Mouse (Mus musculus) neural tube, embryonic 15.5 days (tissue): Measurements from ENCODE around the gene Dnah1. TPM values are rescaled to one million over a fixed set of nuclear protein-coding genes. Genes with fewer than 3 reads are reported as not detected.

Experiments used
- ATAC-seq: fragments of 200-750 bp; cut with Nextera tagmentation; 2 replicates; pipeline ENCODE4 v1.8.0; 2017; ENCODE audit warnings: mild to moderate bottlenecking, moderate TSS enrichment, moderate library complexity; ENCODE audit not compliant: low FRiP score
- H3K27ac ChIP-seq: fragments of 300-500 bp; sonication (generic); replicated peaks from 2 replicates; pipeline ENCODE4 v1.5.1; 2015; ENCODE audit warnings: mild to moderate bottlenecking, inconsistent platforms
- H3K27me3 ChIP-seq: fragments of 300-500 bp; sonication (generic); replicated peaks from 2 replicates; pipeline ENCODE4 v1.6.1; 2015; ENCODE audit warnings: inconsistent platforms
- H3K36me3 ChIP-seq: fragments of 300-500 bp; sonication (generic); 2 replicates; pipeline ENCODE4 v1.6.1; 2015; ENCODE audit warnings: inconsistent platforms
- H3K4me1 ChIP-seq: fragments of 300-500 bp; sonication (generic); 2 replicates; pipeline ENCODE4 v1.6.1; 2015; ENCODE audit warnings: inconsistent platforms
- H3K4me2 ChIP-seq: fragments of 300-500 bp; sonication (generic); 2 replicates; pipeline ENCODE4 v1.6.1; 2015; ENCODE audit warnings: inconsistent platforms, mild to moderate bottlenecking, moderate library complexity
- H3K4me3 ChIP-seq: fragments of 300-500 bp; sonication (generic); replicated peaks from 2 replicates; pipeline ENCODE4 v1.5.1; 2015; ENCODE audit warnings: mild to moderate bottlenecking, inconsistent platforms
- H3K9ac ChIP-seq: fragments of 300-500 bp; sonication (generic); replicated peaks from 2 replicates; pipeline ENCODE4 v1.6.1; 2015; ENCODE audit warnings: mild to moderate bottlenecking, inconsistent platforms
- H3K9me3 ChIP-seq: fragments of 300-500 bp; sonication (generic); replicated peaks from 2 replicates; pipeline ENCODE4 v1.6.1; 2016; ENCODE audit warnings: inconsistent platforms
- WGBS: fragments of 180-500 bp; shearing (Covaris S2); methylation state at CpG from one replicate; pipeline ENCODE4 v1.1.7; 2015; ENCODE audit warnings: mixed read lengths; 5-methylcytosine and 5-hydroxymethylcytosine counted together
- polyA plus RNA-seq: library from polyadenylated mRNA; unstranded; fragments of >200 nt; fragmentation: Nextera tagmentation; extraction: Ambion mirVana; gene quantifications from 2 replicates; pipeline ENCODE4 v1.2.1, GENCODE M21; 2015

The Dnah1 gene
- polyA plus RNA-seq, 1 experiment from 2014 or later: 3.0 TPM

- peaks cover 25% of the 10 kb centered on the region for H3K4me1 ChIP-seq
- peaks cover 40% of the 10 kb centered on the region for H3K36me3 ChIP-seq
- peak overlapping the region; percentile 97 for H3K27ac ChIP-seq
- peak overlapping the region; percentile 97 for H3K9ac ChIP-seq
- H3K4me3 ChIP-seq: peak overlapping the region; percentile 67
- 2% methylated on average over 18 of the region's 18 CpGs for WGBS
- peak overlapping the region; percentile 86 for H3K4me2 ChIP-seq
- H3K27me3 ChIP-seq: no peaks in the 10 kb centered on the region
- no peaks in the 10 kb centered on the region for H3K9me3 ChIP-seq
- no peak; the same call in none of the 2 replicates for ATAC-seq
These were observed 72.1 kb downstream of the Dnah1 start for GRCm38 (mm10) chr14:31251626-31252025.

GRCm38 (mm10) chr14:31251084-31251604 is 72.6 kb downstream of the Dnah1 start, which contains the start of the genes Phf7 and Bap1:
Gene Phf7 (minus strand): TSS chr14:31251317.
Gene Bap1 (plus strand): TSS chr14:31251450.
- peak; percentile 94 for ATAC-seq
- under 1% methylated on average over 74 of the region's 75 CpGs for WGBS
- H3K27me3 ChIP-seq: no peaks in the 10 kb centered on the region
- no peaks in the 10 kb centered on the region for H3K9me3 ChIP-seq
- peak within 1 kb of the TSS; percentile 97 for H3K27ac ChIP-seq
- peaks cover 25% of the 10 kb centered on the region for H3K4me1 ChIP-seq
- peaks cover 35% of the 10 kb centered on the region for H3K36me3 ChIP-seq
- peak within 1 kb of the TSS; percentile 97 for H3K9ac ChIP-seq
- peak within 1 kb of the TSS; percentile 86 for H3K4me2 ChIP-seq
- peak within 1 kb of the TSS; percentile 67 for H3K4me3 ChIP-seq

GRCm38 (mm10) chr14:31250222-31251083 is 73.2 kb downstream of the Dnah1 start:
- 21% methylated on average over 38 of the region's 38 CpGs for WGBS
- peak overlapping the region; percentile 86 for H3K4me2 ChIP-seq
- peak overlapping the region; percentile 97 for H3K27ac ChIP-seq
- peaks cover 28% of the 10 kb centered on the region for H3K36me3 ChIP-seq
- H3K9me3 ChIP-seq: no peaks in the 10 kb centered on the region
- peaks cover 25% of the 10 kb centered on the region for H3K4me1 ChIP-seq
- H3K27me3 ChIP-seq: no peaks in the 10 kb centered on the region
- peak; percentile 91; the same call in 1 of the 2 replicates for ATAC-seq
- H3K4me3 ChIP-seq: peak overlapping the region; percentile 67
- H3K9ac ChIP-seq: peak overlapping the region; percentile 97

GRCm38 (mm10) chr14:31248396-31248795 is 75.3 kb downstream of the Dnah1 start:
- 92% methylated on average over 6 of the region's 6 CpGs for WGBS
- H3K4me3 ChIP-seq: no peak overlapping the region
- H3K9ac ChIP-seq: no peak overlapping the region
- no peaks in the 10 kb centered on the region for H3K27me3 ChIP-seq
- H3K4me1 ChIP-seq: peaks cover 22% of the 10 kb centered on the region
- no peaks in the 10 kb centered on the region for H3K9me3 ChIP-seq
- H3K4me2 ChIP-seq: no peak overlapping the region
- no peak overlapping the region for H3K27ac ChIP-seq
- H3K36me3 ChIP-seq: peaks cover 8% of the 10 kb centered on the region
- no peak for ATAC-seq

- ATAC-seq: no peak
- WGBS: 80% methylated on average over 1 of the region's 1 CpGs
- Histone ChIP-seq H3K4me2 (no peak overlapping the region), H3K27ac (no peak overlapping the region), H3K36me3 (no peaks in the 10 kb centered on the region), H3K4me3 (no peak overlapping the region), H3K27me3 (no peaks in the 10 kb centered on the region), H3K9ac (no peak overlapping the region), H3K9me3 (no peaks in the 10 kb centered on the region), H3K4me1 (peaks cover 8% of the 10 kb centered on the region)
These were observed 77.8 kb downstream of the Dnah1 start for GRCm38 (mm10) chr14:31245946-31246345.

GRCm38 (mm10) chr14:31244777-31245176 is 78.9 kb downstream of the Dnah1 start:
- no peak overlapping the region for H3K27ac ChIP-seq
- H3K4me3 ChIP-seq: no peak overlapping the region
- no peak for ATAC-seq
- WGBS: 89% methylated on average over 1 of the region's 1 CpGs
- H3K9ac ChIP-seq: no peak overlapping the region
- H3K27me3 ChIP-seq: no peaks in the 10 kb centered on the region
- H3K4me2 ChIP-seq: no peak overlapping the region
- H3K4me1 ChIP-seq: peaks cover under 1% of the 10 kb centered on the region; the same call in 1 of the 2 replicates
- no peaks in the 10 kb centered on the region for H3K9me3 ChIP-seq
- H3K36me3 ChIP-seq: no peaks in the 10 kb centered on the region

GRCm38 (mm10) chr14:31240528-31240927 is 83.2 kb downstream of the Dnah1 start:
- ATAC-seq: no peak
- Histone ChIP-seq H3K9ac (no peak overlapping the region), H3K4me3 (no peak overlapping the region), H3K27me3 (no peaks in the 10 kb centered on the region), H3K36me3 (no peaks in the 10 kb centered on the region), H3K27ac (no peak overlapping the region), H3K9me3 (no peaks in the 10 kb centered on the region), H3K4me2 (no peak overlapping the region), H3K4me1 (no peaks in the 10 kb centered on the region)
- WGBS: 79% methylated on average over 3 of the region's 3 CpGs

- no peak overlapping the region for H3K4me2 ChIP-seq
- H3K36me3 ChIP-seq: no peaks in the 10 kb centered on the region
- no peak overlapping the region for H3K9ac ChIP-seq
- no peak for ATAC-seq
- 88% methylated on average over 7 of the region's 7 CpGs for whole genome bisulfite sequencing
- H3K4me3 ChIP-seq: no peak overlapping the region
- peaks cover 4% of the 10 kb centered on the region; the same call in 1 of the 2 replicates for H3K4me1 ChIP-seq
- H3K27ac ChIP-seq: no peak overlapping the region
- no peaks in the 10 kb centered on the region for H3K27me3 ChIP-seq
- no peaks in the 10 kb centered on the region for H3K9me3 ChIP-seq
These were observed 86.4 kb downstream of the Dnah1 start for GRCm38 (mm10) chr14:31237101-31237882.

- no peak overlapping the region for H3K9ac ChIP-seq
- H3K36me3 ChIP-seq: no peaks in the 10 kb centered on the region
- H3K4me2 ChIP-seq: no peak overlapping the region; the same call in 1 of the 2 replicates
- H3K27ac ChIP-seq: 0 out of 2 replicates have a peak overlapping the region, but pooled peaks have one; percentile 37
- H3K9me3 ChIP-seq: no peaks in the 10 kb centered on the region
- no peak overlapping the region for H3K4me3 ChIP-seq
- 19% methylated on average over 11 of the region's 11 CpGs for WGBS
- peaks cover 4% of the 10 kb centered on the region; the same call in 1 of the 2 replicates for H3K4me1 ChIP-seq
- ATAC-seq: peak; percentile 79
- H3K27me3 ChIP-seq: no peaks in the 10 kb centered on the region
These were observed 89.6 kb downstream of the Dnah1 start for GRCm38 (mm10) chr14:31233996-31234591.

GRCm38 (mm10) chr14:31233070-31233995 is 90.4 kb downstream of the Dnah1 start:
- Histone ChIP-seq H3K36me3 (no peaks in the 10 kb centered on the region), H3K4me1 (peaks cover 4% of the 10 kb centered on the region; the same call in 1 of the 2 replicates), H3K9me3 (no peaks in the 10 kb centered on the region), H3K27ac (0 out of 2 replicates have a peak overlapping the region, but pooled peaks have one; percentile 37), H3K4me3 (no peak overlapping the region), H3K27me3 (no peaks in the 10 kb centered on the region), H3K4me2 (no peak overlapping the region), H3K9ac (no peak overlapping the region)
- WGBS: 87% methylated on average over 14 of the region's 14 CpGs
- ATAC-seq: peak; percentile 17; the same call in 1 of the 2 replicates
